Mouse (Mus musculus) gastrocnemius, postnatal 36 days (tissue): ENCODE results near the gene Atxn1. TPM values are rescaled to one million over a fixed set of nuclear protein-coding genes. Genes with fewer than 3 reads are reported as not detected.

Experiments
- DNase-seq, 2 experiments: peaks; one replicate each; pipeline ENCODE4 v3.0.0; 2022
- intact Hi-C: fragments of 180-260 bp; cut with DNase I; formaldehyde crosslinking; loops from one replicate; pipeline ENCODE4 v1.15.1; 2025
- total RNA-seq, 2 experiments: library from RNA; stranded (reverse); gene quantifications; 2 replicates each; pipeline ENCODE4 v1.2.3; 2021

The Atxn1 gene
- total RNA-seq, 2 experiments from 2014 or later = 33.7 to 39.7 TPM

DNA sequence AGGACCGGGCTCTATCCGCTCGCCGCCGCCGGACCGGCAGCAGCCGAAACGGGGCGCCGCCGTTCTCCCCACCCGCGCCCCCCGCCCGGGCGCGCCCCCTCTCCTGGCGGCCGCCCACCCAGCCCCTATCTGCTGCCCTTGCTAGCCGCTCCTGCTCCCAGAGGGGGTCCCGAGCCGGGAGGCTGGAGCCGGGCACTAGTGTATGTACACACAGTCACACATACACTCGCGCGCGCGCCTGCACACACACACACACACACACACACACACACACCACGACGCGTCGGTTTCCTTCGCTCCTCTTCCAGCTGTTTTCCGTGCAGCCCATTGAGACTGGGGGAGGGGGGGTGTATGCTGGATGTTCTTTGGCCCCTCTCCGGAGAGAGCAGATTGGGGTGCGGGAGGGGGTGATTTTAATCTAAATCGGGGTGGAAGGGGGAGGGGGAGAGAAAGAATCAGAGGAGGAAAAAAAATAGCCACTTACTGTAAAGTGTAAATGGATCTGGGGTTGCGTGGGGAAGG, 416 bp downstream of the Atxn1 start:
- intact Hi-C loops = loop anchor here (5.0 kb wide), 2 partner anchors 42 to 92 kb away; no protein-coding TSS in a partner anchor
- peak; percentile 43 to 53 for DNase-seq

DNA sequence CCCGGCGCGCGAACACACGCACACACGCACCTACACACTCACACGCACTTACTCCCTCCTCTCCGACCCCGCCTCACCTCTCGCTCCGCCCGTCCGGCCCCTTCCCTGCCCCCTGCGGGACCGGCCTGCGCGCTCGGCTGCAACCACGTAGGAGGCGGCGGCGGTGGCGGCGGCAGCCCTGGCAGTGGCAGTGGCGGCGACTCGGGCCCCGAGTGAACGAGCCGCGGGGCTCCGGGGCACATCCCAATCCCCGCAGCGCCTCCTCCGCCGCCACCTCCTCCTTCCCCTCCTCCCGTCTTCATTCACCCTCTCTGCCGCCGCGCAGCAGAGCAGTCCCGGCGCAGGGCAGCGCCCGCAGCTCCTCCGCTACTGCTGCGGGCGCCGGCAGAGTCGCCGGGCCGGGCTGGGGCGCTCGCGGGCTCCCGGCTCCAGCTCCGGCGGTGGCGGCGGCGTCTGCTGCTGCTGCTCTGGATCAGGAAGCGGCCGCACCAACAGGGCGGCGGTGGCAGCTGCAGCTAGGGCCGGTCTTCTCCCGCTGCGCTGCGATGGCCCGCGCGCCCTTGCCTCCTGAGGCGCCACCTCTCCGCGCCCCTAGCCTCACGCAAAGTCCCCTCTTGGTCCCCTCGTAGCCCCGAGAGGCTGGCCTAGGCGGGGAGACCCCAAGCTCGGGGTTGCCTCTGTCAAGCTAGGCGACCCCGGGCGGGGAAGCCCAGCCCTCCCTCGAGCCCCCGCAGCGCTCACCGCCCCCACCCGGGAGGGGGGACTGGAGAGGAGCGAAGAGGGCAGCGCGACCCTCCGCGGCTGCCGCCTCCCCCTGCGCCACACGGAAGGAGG, 1.1 kb downstream of the Atxn1 start:
- intact Hi-C loops = loop anchor here (5.0 kb wide), 2 partner anchors 41 to 91 kb away; no protein-coding TSS in a partner anchor
- DNase-seq = peak; percentile 77 to 83

DNA sequence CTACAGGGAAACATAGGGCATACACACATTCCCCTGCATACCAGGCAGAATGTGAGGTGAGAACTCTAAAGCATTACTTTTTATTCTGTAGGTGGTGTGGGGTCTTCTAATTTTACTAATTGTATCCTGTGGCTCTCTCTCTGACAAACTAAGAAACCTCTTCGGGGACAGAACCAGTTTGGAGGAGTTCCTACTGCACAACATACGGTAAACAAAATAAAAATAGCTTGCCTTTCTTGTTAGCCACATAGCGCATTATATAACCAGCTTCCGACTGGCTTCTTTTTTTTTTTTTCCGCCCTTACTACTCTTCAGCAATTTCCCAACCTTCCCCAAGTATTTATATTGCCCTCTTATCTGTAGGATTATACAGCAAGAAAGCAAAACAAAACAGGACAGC, 2.0 kb downstream of the Atxn1 start:
- DNase-seq = no peak
- intact Hi-C loops = loop anchor here (5.0 kb wide), 2 partner anchors 40 to 90 kb away; no protein-coding TSS in a partner anchor

DNA sequence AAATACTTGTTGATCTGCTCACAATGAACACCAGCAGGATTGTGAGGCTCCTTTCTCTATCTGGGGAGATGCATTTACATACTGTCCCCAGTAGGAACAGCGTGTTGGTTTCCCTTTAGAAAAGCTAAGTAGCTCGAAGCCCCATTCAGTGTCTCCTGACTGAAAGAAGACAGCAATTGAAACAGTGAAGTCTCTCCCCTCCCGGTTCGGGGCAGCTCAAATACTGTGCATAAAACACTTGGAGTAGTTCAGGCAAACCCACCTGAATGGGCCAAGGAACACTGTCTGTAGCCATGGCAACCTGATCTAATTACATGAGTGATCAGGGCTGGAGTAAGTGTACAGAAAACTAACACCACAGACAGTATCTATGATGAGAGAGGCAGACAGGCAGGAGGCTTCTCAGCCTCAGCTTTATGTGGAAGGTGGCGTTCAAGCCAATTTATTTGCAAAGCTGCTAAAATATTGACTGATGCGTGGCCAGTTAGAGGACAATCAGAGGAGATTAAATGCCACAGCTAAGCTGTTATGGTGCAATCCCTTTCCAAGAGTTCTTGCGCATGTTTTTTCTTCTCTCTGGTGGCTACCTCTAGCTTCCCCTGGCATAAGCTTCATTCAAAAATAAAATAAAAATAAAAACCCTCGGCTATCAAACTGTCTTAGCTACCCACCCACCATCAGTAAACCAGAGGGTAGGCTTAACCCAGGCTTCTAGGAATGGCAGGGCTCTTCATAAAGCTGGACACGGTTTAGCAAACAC, 2.8 kb downstream of the Atxn1 start:
- DNase-seq = no peak
- intact Hi-C loops = loop anchor here (5.0 kb wide), 2 partner anchors 40 to 90 kb away; no protein-coding TSS in a partner anchor

DNA sequence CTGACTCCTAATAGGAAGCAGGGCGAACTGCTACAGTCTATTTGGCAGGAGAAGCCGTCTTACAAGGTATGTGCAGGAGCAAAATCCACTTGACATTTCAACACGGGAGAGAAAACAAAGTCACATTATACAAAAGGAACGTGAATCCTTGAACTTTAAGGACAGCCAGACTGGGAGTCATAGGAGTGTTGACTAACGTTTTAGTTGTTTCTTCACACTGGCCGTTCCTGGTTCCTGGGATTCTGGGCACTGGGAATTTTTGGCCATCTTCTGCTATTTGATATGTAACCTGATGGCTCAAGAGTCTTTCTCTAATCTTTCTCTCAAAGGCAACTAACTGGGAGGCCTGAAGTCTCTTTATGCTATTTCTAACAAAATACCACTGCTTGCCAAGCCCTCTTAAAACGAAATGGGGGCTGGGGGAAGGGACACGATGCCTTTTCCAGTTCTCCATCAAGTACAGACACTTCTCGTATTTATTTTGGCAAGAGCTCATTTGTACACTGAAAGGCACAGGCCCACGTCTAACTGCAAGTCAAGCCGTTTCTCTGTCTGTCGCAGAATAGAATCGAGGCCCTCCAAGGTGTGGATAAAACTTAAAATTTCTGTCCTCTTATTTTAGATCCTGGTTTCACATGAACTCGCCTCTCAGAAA, 4.4 kb downstream of the Atxn1 start:
- intact Hi-C loops = loop anchor here (5.0 kb wide), 2 partner anchors 38 to 88 kb away; no protein-coding TSS in a partner anchor
- DNase-seq = no peak

DNA sequence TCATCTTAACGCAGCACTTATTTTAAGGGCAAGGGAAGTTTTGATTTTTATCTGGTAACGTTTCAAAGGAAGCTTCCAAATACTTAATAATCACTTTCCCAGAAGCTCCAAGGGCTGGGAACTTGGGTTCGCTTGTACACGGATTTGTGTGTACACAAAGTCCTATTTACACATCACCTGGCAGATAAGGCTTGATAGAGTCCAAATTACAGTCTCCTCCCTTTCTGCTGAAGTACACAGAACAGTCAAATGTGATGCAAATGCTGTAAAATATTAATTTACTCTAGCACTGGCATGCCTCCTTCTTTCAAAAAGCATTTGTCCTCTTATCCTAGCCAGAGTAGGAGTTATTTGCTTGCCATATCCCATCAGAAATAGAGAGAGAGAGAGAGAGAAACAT, 6.5 kb downstream of the Atxn1 start:
- intact Hi-C loops = no loop called here
- DNase-seq = no peak

DNA sequence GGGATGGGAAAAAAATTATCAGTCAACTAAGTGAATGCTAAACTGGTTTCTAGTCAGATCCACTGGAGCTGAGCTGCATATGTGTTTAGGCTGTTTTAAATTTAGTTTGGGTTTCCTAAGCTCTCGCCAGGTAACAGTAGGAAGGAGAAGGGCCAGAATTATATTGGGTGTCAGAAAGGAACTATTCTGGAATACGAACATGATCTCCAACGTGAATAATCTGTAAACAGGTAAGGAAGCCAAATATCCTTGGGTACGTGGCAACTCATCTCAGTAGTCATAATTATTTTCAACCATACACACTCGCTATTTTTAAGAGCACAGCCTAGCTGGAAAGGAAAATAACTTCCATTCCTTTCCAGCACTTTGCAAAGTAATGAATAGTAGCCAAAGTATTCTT, 7.2 kb downstream of the Atxn1 start:
- no peak for DNase-seq
- intact Hi-C loops = no loop called here

DNA sequence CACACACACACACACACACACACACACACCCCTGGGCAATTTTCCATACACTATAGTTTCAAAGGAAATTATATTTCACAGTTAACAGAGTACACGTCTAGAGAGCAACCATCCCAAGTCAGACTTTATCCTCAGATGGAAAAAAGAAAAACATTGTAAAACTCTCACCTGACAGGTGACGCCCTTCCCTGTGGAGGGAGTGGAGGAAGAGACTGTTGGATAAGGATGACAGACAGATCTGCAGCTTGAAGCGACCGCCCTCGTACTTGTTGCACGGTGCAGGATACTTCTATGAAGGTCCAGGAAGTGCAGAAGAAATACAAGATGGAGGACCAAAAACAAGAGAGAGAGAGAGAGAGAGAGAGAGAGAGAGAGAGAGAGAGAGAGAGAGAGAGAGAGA, 8.5 kb downstream of the Atxn1 start:
- intact Hi-C loops = no loop called here
- no peak for DNase-seq

DNA sequence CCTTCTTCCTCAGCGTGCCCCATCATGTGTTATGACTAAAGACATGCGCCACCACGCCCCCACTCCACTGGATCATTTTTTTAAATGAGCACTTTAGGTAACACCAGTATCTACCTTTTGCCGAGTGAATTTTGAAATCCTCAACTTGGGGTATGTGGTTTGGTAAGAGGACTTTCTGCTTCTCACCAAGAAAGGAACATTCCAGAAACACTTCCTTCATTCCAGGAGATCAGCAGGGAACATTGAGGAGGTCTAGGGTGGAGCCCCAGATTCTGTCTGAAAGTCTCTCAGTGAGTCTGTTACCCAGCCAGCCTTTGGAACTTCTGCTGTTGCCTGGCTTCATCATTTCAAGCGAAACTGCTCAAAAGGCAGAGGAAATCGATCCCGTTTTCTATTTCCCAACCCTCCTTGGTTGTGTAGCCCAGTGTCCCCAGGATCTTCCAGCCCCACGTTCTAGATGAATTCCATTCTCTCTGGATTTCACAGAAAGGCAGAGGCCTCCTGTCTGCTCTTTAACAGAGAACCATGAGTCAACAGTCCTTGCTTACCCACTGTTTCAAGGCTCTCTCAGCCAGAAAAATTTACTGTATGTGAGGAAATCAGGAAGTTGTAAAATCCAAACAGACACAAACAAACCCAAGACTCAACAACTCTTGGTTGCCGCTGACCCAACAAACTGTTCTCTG, 9.3 kb downstream of the Atxn1 start:
- no peak for DNase-seq
- intact Hi-C loops = no loop called here

DNA sequence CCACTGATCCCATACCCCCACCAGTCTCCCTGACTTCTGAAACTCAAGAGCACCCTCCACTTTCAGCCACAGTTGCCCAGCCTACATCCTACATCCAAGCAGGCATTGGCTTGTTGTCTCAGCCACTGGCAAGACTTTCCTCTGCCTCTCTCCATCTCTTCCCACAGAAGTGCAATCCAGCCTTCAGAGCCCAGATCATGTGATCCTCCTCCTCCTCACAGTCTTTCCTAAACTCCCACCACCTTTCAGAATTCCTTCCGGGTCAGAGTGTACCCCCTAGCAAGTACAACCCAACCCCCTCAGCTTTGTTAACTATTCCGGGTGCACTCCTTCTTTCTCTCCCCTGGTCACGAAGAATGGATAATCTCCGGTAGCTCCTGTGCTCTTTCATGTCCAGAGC, 11.7 kb downstream of the Atxn1 start:
- intact Hi-C loops = no loop called here
- no peak for DNase-seq

DNA sequence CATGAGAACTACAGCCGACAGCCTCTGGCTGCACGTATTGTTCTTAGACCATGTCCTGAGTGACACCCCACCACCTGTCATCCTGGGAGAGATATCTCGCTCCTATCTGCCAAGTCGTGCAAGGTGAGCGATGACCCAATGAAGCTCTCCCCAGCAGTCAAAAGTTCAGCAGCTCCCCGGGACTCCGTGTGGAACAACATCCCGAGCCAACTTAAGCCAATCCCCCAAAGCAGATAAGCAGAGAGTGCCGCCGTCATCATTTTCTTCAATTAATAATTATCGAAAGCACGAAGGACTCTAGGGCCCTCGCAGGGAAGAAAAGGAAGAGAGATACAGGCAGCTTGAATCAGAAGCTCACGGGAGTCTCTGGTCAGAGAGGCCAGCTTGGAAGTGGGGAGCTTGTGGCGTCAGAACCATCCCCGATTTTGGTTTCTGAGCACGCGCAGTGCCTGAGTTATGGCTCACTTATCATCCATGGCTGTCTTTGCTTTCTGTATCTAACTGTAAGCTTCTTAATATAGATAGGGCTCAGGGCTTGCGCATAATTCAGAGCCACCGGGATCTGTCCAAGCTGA, 13.7 kb downstream of the Atxn1 start:
- intact Hi-C loops = no loop called here
- DNase-seq = no peak

DNA sequence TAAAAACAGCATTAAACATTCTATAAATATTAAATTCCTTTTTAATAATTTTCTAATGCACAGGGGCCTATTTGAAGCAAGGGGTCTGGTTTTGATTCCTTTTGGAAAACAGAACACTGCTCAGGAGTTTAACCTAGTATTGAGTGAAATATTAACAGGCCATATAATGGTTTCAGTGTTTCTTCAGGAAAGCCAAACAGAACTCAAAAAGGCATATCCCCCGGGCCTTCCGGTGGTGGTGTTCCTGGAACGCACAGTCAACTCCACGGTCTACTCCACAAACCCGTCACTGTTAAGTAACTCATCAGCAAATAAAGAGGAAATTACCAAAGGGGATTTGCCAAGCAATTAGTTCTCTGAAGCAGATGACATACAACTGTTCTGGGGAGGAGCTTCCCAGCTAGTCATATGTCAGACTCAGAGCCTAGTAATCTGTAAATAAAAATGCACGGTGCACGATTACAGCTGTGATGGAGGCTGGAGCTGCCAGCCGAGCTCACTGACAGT, 14.4 kb downstream of the Atxn1 start:
- DNase-seq = no peak
- intact Hi-C loops = no loop called here

DNA sequence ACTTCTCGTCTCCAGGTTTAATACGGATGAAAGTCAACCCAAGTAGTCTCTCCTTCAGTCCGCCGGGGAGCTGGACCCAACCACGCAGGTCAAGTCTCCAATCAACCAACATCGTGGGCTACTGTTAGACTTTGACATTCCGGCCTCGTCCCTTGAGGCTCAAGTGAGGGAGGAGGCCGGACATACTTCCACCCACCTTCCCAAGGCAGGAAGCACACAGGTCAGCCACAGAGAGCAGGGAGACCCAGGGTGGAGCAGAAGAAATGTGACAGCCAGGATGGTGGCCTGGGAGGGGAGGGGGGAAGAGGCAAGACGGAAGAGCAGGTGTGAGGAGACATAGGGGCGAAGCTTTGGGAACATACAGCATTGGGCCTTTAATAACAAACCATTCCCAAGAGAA, 18.7 kb downstream of the Atxn1 start:
- DNase-seq = no peak
- intact Hi-C loops = no loop called here

DNA sequence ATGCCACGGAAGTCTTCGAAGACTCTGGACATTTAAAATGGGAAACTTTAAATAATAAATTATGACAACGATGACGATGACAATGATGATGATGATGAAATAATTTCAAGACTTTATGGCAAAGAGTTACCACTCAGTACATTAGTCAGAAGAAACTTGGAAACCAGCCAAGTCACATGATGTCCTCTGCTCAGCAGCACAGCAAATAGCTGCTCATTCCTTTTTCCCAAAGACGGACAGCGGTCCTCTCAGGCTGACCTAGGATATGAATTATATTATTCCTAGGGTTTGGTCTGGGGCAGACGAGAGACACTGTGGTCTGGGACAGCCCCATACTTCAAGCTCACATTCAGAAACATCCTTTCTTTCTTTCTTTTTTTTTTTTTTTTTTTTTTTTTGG, 22.5 kb downstream of the Atxn1 start:
- intact Hi-C loops = no loop called here
- DNase-seq = no peak

DNA sequence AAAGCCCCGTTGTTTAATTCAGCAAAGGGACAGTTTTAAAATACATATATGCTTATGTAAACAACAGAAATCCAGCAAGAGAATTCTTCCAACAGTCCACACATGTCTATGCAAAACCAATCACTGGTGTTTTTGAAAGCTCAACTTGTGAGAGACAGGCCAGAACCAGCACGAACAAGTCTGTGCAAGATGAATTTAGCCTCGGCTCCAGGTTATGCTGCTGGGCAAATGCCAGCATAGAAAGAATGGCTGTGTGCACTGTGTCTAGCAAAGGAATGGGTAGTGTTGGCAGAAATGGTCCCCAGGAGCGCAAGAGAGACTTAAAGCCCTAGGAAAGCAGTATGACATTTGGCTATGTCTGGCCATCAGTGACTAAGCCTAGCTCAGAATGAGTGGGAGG, 24.1 kb downstream of the Atxn1 start:
- DNase-seq = no peak
- intact Hi-C loops = no loop called here

DNA sequence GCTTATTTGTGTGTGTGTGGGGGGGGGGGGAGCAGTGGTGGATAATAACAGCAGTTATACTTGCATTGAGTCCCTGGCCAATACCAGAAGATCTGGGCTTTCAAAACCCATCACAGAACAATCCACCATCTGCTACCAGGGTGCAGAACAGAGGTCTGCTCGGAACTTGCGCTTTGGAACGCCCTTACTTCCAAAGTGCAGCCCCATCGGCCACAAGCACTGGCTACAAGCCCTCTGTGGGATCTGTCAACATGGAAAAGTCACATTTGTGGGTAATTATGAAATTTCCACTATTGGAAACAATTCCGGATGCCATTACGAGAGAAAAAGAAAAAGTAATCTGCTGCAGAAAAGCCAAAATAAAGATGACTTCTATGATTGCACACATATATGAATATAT, 25.2 kb downstream of the Atxn1 start:
- intact Hi-C loops = no loop called here
- DNase-seq = no peak

DNA sequence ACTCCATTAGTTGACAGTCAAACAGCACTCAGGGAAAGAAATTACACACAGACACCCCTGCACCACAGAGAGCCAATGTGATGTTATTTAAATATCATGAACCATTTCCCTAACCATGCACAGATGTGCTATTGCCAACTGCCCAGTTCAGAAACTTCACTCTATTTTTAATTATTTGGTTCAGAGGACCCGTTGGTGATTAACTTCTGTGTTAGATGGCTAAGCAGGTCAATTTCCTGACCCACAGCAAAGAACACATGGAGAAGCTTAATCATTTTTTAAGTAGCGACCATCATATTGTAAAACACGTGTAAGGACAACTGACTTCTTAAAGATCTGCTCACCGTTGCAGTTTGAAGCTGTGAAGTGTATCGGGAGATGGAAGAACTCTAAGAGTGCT, 26.7 kb downstream of the Atxn1 start:
- DNase-seq = no peak
- intact Hi-C loops = no loop called here

DNA sequence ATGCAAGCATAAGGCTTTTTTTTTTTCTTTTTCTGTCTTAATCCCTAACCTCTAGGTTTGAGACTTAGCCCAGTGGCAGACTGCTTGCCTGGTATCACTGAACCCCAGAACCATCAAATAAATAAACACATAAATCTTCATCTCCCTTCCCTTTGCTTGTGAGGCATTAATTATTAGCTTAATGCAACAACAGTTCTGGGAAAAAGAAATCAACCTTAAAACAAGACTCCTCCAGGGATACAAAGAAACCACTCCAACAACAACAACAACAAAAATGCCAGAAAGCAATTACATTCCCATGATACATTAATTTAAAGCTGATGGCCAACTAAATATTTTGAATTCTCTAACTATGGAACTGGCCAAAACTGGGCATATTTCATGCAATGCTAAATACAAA, 28.0 kb downstream of the Atxn1 start:
- intact Hi-C loops = no loop called here
- no peak for DNase-seq

DNA sequence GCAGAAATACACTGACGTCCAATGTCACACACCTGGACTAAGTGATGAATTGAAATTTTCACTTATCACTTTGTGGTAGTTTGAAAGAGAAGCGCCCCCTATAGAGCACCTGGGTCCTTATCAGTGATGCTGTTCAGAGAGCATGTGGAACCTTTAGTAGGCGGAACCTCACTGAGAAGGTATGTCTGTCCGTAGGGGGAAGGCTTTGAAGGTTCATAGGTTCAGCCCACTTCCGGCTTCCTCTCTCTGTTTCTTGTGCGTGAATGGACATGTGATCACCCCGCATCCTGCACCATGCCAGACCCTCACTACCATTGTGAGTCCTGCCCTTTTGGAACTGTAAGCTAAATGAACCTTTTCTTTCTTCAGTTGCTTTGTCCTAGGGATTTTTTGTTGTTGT, 29.0 kb downstream of the Atxn1 start:
- intact Hi-C loops = no loop called here
- no peak for DNase-seq

DNA sequence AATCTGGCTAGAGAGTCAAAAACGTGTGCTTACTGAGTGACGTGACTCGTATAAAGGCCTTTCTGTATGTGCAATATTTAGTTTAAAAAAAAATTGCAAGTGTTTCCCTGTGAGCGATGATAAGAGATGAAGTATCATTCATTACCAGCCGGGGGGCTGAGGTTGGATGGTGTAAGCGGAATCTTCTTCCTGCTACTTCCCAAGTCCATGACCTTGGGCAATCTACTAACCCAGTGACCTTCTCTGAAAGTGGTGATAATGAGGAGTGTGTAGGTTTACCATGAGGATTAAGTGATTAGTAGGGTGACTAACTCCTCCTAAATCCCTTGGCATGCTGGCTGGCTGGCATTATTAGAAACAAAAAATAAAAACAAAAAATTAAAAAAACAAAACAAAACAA, 30.0 kb downstream of the Atxn1 start:
- intact Hi-C loops = no loop called here
- no peak for DNase-seq
